Mouse (Mus musculus): ENCODE data around the gene Sipa1l3. TPM values are rescaled to one million over a fixed set of nuclear protein-coding genes. Genes with fewer than 3 reads are reported as not detected.

Sipa1l3 gene
- total RNA-seq, 2 experiments from 2014 or later, result 7.3 to 8.1 TPM

GRCm38 (mm10) chr7:29372123-29372522, 146.3 kb downstream of the Sipa1l3 start:
- DNase-seq, result no peak

- DNase-seq, result no peak
These were observed 148.4 kb downstream of the Sipa1l3 start for GRCm38 (mm10) chr7:29370031-29370430.

GRCm38 (mm10) chr7:29368004-29368320, 150.5 kb downstream of the Sipa1l3 start:
- DNase-seq, result no peak

- DNase-seq, result no peak
These were observed 151.1 kb downstream of the Sipa1l3 start for GRCm38 (mm10) chr7:29367166-29368003.

- DNase-seq, result no peak
These were observed 154.4 kb downstream of the Sipa1l3 start for GRCm38 (mm10) chr7:29364052-29364451.

GRCm38 (mm10) chr7:29361497-29361896, 156.9 kb downstream of the Sipa1l3 start:
- DNase-seq, result no peak

- no peak for DNase-seq
These were observed 163.0 kb downstream of the Sipa1l3 start for GRCm38 (mm10) chr7:29355406-29355805.

GRCm38 (mm10) chr7:29354161-29354560, 164.3 kb downstream of the Sipa1l3 start:
- DNase-seq, result peak; percentile 52

GRCm38 (mm10) chr7:29352246-29352645, 166.2 kb downstream of the Sipa1l3 start:
- DNase-seq, result no peak

GRCm38 (mm10) chr7:29350489-29350888, 168.0 kb downstream of the Sipa1l3 start:
- DNase-seq, result peak; percentile 31

GRCm38 (mm10) chr7:29346212-29346611, 172.2 kb downstream of the Sipa1l3 start:
- DNase-seq, result no peak

GRCm38 (mm10) chr7:29345534-29345933, 172.9 kb downstream of the Sipa1l3 start:
- DNase-seq, result no peak

- no peak for DNase-seq
These were observed 174.7 kb downstream of the Sipa1l3 start for GRCm38 (mm10) chr7:29343746-29344145.

GRCm38 (mm10) chr7:29342489-29343092, 175.8 kb downstream of the Sipa1l3 start:
- DNase-seq, result no peak

- no peak for DNase-seq
These were observed 176.7 kb downstream of the Sipa1l3 start for GRCm38 (mm10) chr7:29341722-29342121.

GRCm38 (mm10) chr7:29340838-29341237, 177.6 kb downstream of the Sipa1l3 start:
- no peak for DNase-seq

GRCm38 (mm10) chr7:29340247-29340646, 178.2 kb downstream of the Sipa1l3 start:
- DNase-seq, result no peak

GRCm38 (mm10) chr7:29338984-29339679, 179.3 kb downstream of the Sipa1l3 start:
- DNase-seq, result no peak

- DNase-seq, result no peak
These were observed 180.0 kb downstream of the Sipa1l3 start for GRCm38 (mm10) chr7:29338351-29338919.

GRCm38 (mm10) chr7:29337766-29338165, 180.7 kb downstream of the Sipa1l3 start:
- no peak for DNase-seq

GRCm38 (mm10) chr7:29336795-29337319, 181.6 kb downstream of the Sipa1l3 start:
- DNase-seq, result no peak

- DNase-seq, result no peak
These were observed 182.4 kb downstream of the Sipa1l3 start for GRCm38 (mm10) chr7:29335841-29336671.
